Mouse (Mus musculus): ENCODE results near the gene Swsap1. TPM values are rescaled to one million over a fixed set of nuclear protein-coding genes. Genes with fewer than 3 reads are reported as not detected.
A peak's percentile ranks its signal among the peaks of the same experiment; 100 is the strongest.

The Swsap1 gene
- polyA plus RNA-seq, 1 experiment from 2014 or later = 4.8 TPM

- H3K36me3 ChIP-seq = no peaks in the 10 kb centered on the region; the same call in 1 of the 2 replicates
- peaks cover 36% of the 10 kb centered on the region for H3K4me1 ChIP-seq (replicated peaks)
- WGBS = 26% methylated on average over 6 of the region's 6 CpGs
- H3K4me3 ChIP-seq = no peak overlapping the region
- peak; percentile 84 for ATAC-seq (ENCODE audit: insufficient number of reproducible peaks, low FRiP score)
- H3K9me3 ChIP-seq (replicated peaks) = no peaks in the 10 kb centered on the region
- no peaks in the 10 kb centered on the region for H3K27me3 ChIP-seq (replicated peaks)
- H3K27ac ChIP-seq (ENCODE audit: poor library complexity, severe bottlenecking) = peak overlapping the region; percentile 91
- no peak overlapping the region for H3K4me2 ChIP-seq
- H3K9ac ChIP-seq = no peak overlapping the region
Measured at GRCm38 (mm10) chr9:21924099-21924493, 31.5 kb upstream of the Swsap1 start.

DNA sequence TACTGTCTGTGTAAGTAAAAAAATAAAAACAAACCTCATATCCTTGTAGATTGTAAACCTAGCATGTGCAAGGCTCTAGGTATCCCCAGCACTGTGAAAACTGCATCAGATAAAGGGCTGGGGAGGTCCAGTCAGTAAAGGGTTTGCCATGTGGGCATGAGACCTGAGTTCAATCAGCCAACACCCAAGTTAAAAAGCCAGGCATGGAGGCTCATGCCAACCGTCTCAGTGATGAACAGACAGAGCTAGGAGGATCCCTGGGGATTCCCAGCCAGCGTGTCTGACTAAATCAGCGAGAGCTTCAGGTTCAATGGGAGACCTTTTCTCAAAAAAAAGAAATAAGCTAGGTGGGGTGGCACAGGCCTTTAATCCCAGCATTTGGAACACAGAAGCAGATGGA, 30.5 kb upstream of the Swsap1 start:
- peak overlapping the region; percentile 6; the same call in 1 of the 2 replicates for H3K27ac ChIP-seq (ENCODE audit: poor library complexity, severe bottlenecking)
- no peak overlapping the region for H3K4me3 ChIP-seq
- ATAC-seq (ENCODE audit: insufficient number of reproducible peaks, low FRiP score) = no peak
- no peak overlapping the region for H3K4me2 ChIP-seq
- peaks cover 36% of the 10 kb centered on the region for H3K4me1 ChIP-seq (replicated peaks)
- H3K27me3 ChIP-seq (replicated peaks) = no peaks in the 10 kb centered on the region
- H3K9ac ChIP-seq = no peak overlapping the region
- WGBS = 83% methylated on average over 3 of the region's 3 CpGs
- H3K9me3 ChIP-seq (replicated peaks) = no peaks in the 10 kb centered on the region
- no peaks in the 10 kb centered on the region; the same call in 1 of the 2 replicates for H3K36me3 ChIP-seq

DNA sequence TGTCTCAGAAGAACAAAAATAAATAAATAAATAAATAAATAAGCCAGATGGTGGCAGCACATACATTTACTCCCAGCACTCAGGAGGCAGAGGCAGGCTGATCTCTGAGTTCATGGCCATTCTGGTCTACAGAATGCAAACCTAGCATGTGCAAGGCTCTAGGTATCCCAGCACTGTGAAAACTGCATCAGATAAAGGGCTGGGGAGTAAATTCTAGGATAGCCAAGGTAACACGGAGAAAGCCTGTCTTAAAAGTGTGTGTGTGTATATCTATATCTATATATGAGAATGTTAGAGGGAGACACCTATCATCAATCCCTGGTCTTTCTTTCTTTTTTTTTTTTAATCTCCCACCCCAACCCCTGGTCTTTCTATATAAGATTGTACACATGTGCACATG, 30.0 kb upstream of the Swsap1 start:
- no peak overlapping the region for H3K4me3 ChIP-seq
- WGBS = 100% methylated on average over 1 of the region's 1 CpGs
- H3K27me3 ChIP-seq (replicated peaks) = no peaks in the 10 kb centered on the region
- H3K4me1 ChIP-seq (replicated peaks) = peaks cover 36% of the 10 kb centered on the region
- no peak overlapping the region for H3K4me2 ChIP-seq
- H3K27ac ChIP-seq (ENCODE audit: poor library complexity, severe bottlenecking) = no peak overlapping the region
- no peaks in the 10 kb centered on the region for H3K9me3 ChIP-seq (replicated peaks)
- no peaks in the 10 kb centered on the region; the same call in 1 of the 2 replicates for H3K36me3 ChIP-seq
- ATAC-seq (ENCODE audit: insufficient number of reproducible peaks, low FRiP score) = no peak
- H3K9ac ChIP-seq = no peak overlapping the region

GRCm38 (mm10) chr9:21926155-21926554, 29.4 kb upstream of the Swsap1 start:
- Histone ChIP-seq H3K27ac (ENCODE audit: poor library complexity, severe bottlenecking) (no peak overlapping the region), H3K9ac (peak overlapping the region; percentile 76), H3K4me1 (replicated peaks) (peaks cover 40% of the 10 kb centered on the region), H3K4me3 (0 out of 2 replicates have a peak overlapping the region, but pooled peaks have one; percentile 60), H3K4me2 (peak overlapping the region; percentile 76), H3K36me3 (no peaks in the 10 kb centered on the region; the same call in 1 of the 2 replicates), H3K9me3 (replicated peaks) (no peaks in the 10 kb centered on the region), H3K27me3 (replicated peaks) (no peaks in the 10 kb centered on the region)
- no peak for ATAC-seq (ENCODE audit: insufficient number of reproducible peaks, low FRiP score)
- WGBS = 58% methylated on average over 6 of the region's 6 CpGs

DNA sequence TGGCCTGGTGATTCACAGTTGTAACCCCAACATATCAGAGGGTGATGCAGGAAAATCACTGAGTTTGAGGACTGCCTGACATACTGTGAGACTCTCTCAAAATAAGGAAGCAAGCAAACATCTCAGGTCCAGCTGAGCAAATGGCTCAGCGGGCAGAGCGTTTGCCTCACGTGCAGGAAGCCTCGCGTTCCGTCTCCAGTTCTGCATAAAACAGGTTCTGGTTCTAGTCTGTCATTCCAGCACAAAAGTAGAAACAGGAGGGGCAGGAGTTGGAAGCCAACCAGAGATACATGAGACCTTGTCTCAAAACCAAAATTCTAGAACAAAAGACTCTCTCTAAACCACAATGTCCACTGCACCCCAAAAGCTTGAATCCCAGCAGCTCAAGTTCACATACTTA, 28.8 kb upstream of the Swsap1 start:
- WGBS = 2% methylated on average over 6 of the region's 6 CpGs
- H3K9me3 ChIP-seq (replicated peaks) = no peaks in the 10 kb centered on the region

GRCm38 (mm10) chr9:21927208-21927753, 28.3 kb upstream of the Swsap1 start, which contains the start of the genes Ccdc159 and Tmem205:
Gene Ccdc159 (plus strand): TSS chr9:21927471.
Gene Tmem205 (minus strand): TSS chr9:21927556.
- peak within 1 kb of the TSS; percentile 37 for H3K27ac ChIP-seq (ENCODE audit: poor library complexity, severe bottlenecking)
- H3K36me3 ChIP-seq = no peaks in the 10 kb centered on the region; the same call in 1 of the 2 replicates
- H3K4me3 ChIP-seq = peak within 1 kb of the TSS; percentile 60
- H3K9ac ChIP-seq = peak within 1 kb of the TSS; percentile 76
- H3K27me3 ChIP-seq (replicated peaks) = no peaks in the 10 kb centered on the region
- ATAC-seq (ENCODE audit: insufficient number of reproducible peaks, low FRiP score) = peak; percentile 91
- no peaks in the 10 kb centered on the region for H3K9me3 ChIP-seq (replicated peaks)
- peaks cover 40% of the 10 kb centered on the region for H3K4me1 ChIP-seq (replicated peaks)
- H3K4me2 ChIP-seq = peak within 1 kb of the TSS; percentile 76
- under 1% methylated on average over 28 of the region's 28 CpGs for WGBS

More for the DNA sequence above, 28.8 kb upstream of the Swsap1 start:
- peak overlapping the region; percentile 60 for H3K4me3 ChIP-seq
- H3K4me2 ChIP-seq = peak overlapping the region; percentile 76
- peak overlapping the region; percentile 37 for H3K27ac ChIP-seq (ENCODE audit: poor library complexity, severe bottlenecking)
- no peak for ATAC-seq (ENCODE audit: insufficient number of reproducible peaks, low FRiP score)
- H3K27me3 ChIP-seq (replicated peaks) = no peaks in the 10 kb centered on the region
- peaks cover 40% of the 10 kb centered on the region for H3K4me1 ChIP-seq (replicated peaks)
- H3K36me3 ChIP-seq = no peaks in the 10 kb centered on the region; the same call in 1 of the 2 replicates
- peak overlapping the region; percentile 76 for H3K9ac ChIP-seq

DNA sequence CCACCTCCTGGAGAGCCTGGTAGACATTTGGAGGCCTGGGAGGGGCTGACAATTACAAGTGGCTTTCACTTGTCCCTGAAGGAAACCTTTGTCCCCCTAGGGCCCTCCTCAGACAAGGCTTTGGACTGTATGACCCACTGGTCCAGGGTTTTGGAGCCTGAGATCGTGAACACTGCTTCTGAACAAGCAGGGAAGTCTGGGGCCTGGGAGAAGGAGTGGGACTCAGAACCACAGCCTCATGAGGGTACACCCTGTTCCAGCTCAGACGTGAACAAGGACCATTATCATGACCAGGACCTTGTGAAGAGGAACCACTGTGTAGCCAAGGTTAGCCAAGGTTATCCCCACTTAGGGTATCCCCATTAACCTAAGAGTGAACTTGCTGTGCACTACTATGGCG, 26.3 kb upstream of the Swsap1 start:
- H3K4me1 ChIP-seq (replicated peaks) = peaks cover 25% of the 10 kb centered on the region
- no peaks in the 10 kb centered on the region; the same call in 1 of the 2 replicates for H3K36me3 ChIP-seq
- WGBS = 66% methylated on average over 3 of the region's 3 CpGs
- no peak overlapping the region for H3K4me2 ChIP-seq
- H3K27ac ChIP-seq (ENCODE audit: poor library complexity, severe bottlenecking) = no peak overlapping the region
- H3K9ac ChIP-seq = no peak overlapping the region
- H3K9me3 ChIP-seq (replicated peaks) = no peaks in the 10 kb centered on the region
- no peaks in the 10 kb centered on the region for H3K27me3 ChIP-seq (replicated peaks)
- no peak overlapping the region for H3K4me3 ChIP-seq
- no peak for ATAC-seq (ENCODE audit: insufficient number of reproducible peaks, low FRiP score)

DNA sequence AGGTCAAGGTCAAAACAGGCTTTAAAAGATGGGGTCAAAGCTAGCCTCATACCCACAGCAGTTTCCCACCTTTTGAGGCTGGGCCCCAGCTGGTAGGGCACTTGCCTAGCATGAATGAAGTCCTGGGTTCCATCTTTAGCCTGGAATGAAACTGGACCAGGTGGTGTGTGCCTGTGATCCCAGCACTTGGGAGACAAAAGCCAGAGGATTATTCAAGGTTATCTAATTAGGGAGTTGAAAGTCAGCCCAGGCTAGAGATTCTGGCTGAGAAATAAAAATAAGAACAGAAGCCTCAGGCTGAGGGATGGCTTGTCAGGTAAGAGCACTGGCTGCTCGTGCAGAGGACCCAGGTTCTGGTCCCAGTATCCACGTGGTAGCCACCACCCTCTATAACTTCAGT, 23.5 kb upstream of the Swsap1 start:
- Histone ChIP-seq H3K9me3 (replicated peaks) (no peaks in the 10 kb centered on the region), H3K4me2 (no peak overlapping the region), H3K9ac (no peak overlapping the region), H3K27ac (ENCODE audit: poor library complexity, severe bottlenecking) (no peak overlapping the region), H3K36me3 (no peaks in the 10 kb centered on the region), H3K27me3 (replicated peaks) (no peaks in the 10 kb centered on the region), H3K4me3 (no peak overlapping the region), H3K4me1 (replicated peaks) (0 out of 2 replicates have a peak, but pooled peaks cover 7% of the 10 kb centered on the region)
- WGBS = 54% methylated on average over 2 of the region's 2 CpGs
- no peak for ATAC-seq (ENCODE audit: insufficient number of reproducible peaks, low FRiP score)

DNA sequence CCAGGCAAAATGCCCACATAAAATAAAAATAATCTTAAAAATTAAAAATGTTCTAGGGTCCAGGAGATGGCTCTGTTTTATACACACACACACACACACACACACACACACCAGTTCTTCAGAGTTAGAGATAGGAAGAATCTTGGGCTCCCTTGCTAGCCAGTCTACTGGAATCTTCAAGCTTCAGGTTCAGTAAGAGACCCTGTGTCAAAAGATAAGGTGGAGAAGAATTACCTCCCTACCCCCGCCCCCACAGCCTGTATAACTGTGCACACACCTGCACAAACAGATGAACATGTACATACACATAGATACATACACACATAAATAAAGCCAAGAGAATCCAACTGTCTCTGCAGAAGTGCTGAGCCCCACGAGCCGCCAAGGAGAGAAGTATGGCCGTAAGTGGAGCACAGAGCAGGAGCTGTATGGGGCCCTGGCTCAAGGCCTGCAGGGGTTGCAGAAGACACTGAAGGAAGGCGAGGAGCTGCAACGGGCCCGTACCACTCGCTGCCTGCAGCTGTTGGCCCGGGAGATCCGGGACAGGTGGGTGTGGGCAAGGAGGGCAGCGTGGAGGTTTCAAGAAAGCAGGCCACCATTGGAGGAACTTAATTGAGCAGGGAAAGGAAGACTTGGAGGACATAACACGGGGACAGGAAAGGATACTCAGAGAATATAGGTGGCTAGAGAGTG, 23.0 kb upstream of the Swsap1 start:
- no peak overlapping the region for H3K4me2 ChIP-seq
- H3K9ac ChIP-seq = no peak overlapping the region
- ATAC-seq (ENCODE audit: insufficient number of reproducible peaks, low FRiP score) = no peak
- H3K4me3 ChIP-seq = no peak overlapping the region
- no peaks in the 10 kb centered on the region for H3K9me3 ChIP-seq (replicated peaks)
- no peak overlapping the region for H3K27ac ChIP-seq (ENCODE audit: poor library complexity, severe bottlenecking)
- peaks cover 13% of the 10 kb centered on the region; the same call in 1 of the 2 replicates for H3K4me1 ChIP-seq (replicated peaks)
- H3K27me3 ChIP-seq (replicated peaks) = no peaks in the 10 kb centered on the region
- H3K36me3 ChIP-seq = no peaks in the 10 kb centered on the region
- 61% methylated on average over 12 of the region's 12 CpGs for WGBS

DNA sequence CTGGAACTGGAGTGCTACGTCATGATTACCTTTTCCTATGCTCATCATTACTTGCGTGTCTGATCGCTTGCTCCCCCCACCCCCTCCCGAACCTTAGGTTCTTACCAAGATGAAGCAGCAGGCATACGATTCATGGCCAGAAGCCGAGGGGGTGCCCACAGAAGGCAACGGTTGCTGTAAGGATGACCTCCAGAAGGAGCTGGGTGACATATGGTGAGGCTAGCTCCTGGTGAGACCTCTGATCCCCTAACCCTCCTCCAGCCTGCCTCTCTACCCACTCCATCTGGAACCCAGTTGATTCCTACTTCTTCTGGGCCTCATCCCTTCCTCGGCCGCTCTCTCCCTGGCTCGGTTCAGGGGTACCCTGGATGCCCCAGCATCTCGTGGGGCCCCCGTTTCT, 21.5 kb upstream of the Swsap1 start:
- H3K27ac ChIP-seq (ENCODE audit: poor library complexity, severe bottlenecking) = no peak overlapping the region
- 84% methylated on average over 12 of the region's 12 CpGs for WGBS
- no peaks in the 10 kb centered on the region for H3K27me3 ChIP-seq (replicated peaks)
- no peaks in the 10 kb centered on the region for H3K9me3 ChIP-seq (replicated peaks)
- H3K36me3 ChIP-seq = no peaks in the 10 kb centered on the region
- ATAC-seq (ENCODE audit: insufficient number of reproducible peaks, low FRiP score) = no peak
- H3K9ac ChIP-seq = no peak overlapping the region
- H3K4me3 ChIP-seq = no peak overlapping the region
- peaks cover 12% of the 10 kb centered on the region; the same call in 1 of the 2 replicates for H3K4me1 ChIP-seq (replicated peaks)
- no peak overlapping the region for H3K4me2 ChIP-seq

GRCm38 (mm10) chr9:21935466-21936131, 20.0 kb upstream of the Swsap1 start:
- peaks cover 12% of the 10 kb centered on the region; the same call in 1 of the 2 replicates for H3K4me1 ChIP-seq (replicated peaks)
- H3K9ac ChIP-seq = no peak overlapping the region
- no peak overlapping the region for H3K4me2 ChIP-seq
- H3K27ac ChIP-seq (ENCODE audit: poor library complexity, severe bottlenecking) = no peak overlapping the region
- no peaks in the 10 kb centered on the region for H3K36me3 ChIP-seq
- no peak overlapping the region for H3K4me3 ChIP-seq
- whole genome bisulfite sequencing = 80% methylated on average over 7 of the region's 7 CpGs
- H3K27me3 ChIP-seq (replicated peaks) = no peaks in the 10 kb centered on the region
- no peak for ATAC-seq (ENCODE audit: insufficient number of reproducible peaks, low FRiP score)
- H3K9me3 ChIP-seq (replicated peaks) = no peaks in the 10 kb centered on the region

Measured in heart, embryonic 12.5 days (tissue).